Mouse (Mus musculus): ENCODE measurements around the gene Zfp185.

Zfp185 gene

DNA sequence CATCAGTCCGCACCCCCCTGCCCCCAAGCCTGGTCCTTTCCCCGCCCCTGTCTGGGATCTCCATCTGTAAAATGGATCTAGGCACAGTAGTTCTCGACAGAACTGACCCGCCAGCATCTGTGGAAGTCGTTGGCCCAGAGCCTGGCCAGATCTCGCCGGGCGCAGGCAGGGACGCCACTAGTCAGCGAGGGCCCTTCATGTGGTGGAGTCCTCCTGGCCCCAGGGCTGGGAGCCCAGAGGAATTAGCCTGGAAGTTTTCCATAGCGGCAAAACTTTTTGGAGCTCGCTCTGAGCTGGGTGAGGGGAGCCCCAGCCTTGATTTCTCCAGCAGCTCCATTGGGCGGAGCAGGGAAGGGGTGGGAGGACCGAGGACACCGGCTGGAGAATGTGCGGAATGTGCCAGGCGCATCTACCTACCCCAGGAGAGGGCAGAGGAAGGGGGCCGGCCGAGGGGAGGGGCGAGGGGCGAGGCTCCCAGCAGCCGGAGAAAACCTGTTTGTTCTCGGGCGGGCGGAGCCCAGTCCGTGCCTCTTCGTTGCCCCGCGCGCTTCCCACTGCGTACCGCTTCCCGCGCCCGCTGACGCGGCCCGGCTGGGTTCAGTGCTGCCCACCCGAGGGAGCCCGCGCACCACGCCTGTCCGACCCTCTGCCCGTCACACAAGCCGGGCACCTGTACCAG, at the start of gene Zfp185:
Gene Zfp185, plus strand, starts transcription at position 499 of the 679 bp plus-strand sequence.
- DNase-seq (ENCODE audit: low read depth, low spot score) = peak; percentile 69

DNA sequence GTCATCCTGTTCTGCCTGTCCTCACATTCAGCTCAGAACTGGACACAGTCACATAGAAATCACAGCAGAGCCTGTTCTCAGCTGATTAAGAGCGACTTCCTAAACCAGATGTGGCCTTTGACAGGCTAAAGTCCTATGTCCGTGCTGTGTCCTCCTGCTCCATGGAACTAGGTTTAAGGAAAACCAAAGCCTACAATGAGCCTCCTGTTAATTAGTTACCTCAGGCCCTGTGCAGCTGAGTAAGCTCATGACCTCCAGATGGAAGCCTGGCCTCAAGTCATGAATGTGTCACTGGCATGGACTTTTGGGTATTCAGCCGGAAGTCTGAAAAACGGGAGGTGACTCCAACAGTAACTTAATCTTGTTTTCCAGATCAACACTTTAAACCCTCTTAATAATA, 33.7 kb upstream of the Zfp185 start:
- DNase-seq (ENCODE audit: low read depth, low spot score) = no peak

DNA sequence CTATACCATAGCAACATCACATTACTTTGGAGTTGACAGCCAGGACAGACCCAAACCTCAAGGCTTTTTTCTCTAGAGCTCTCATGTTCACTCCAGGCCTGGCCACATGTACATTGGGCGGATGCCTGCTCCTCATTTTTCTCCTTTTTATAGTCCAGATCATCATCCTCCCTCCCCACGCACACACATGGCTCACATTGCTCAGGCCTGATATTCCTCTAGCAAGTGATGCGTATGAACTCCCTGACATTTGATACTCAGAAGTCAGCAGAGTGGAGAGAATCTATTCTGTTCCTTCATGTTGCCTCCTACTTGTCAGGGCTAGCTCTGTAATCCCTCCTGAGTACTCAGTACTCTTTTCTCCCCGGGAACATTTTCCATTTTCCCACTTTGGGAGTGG, 30.7 kb upstream of the Zfp185 start:
- DNase-seq (ENCODE audit: low read depth, low spot score) = no peak

DNA sequence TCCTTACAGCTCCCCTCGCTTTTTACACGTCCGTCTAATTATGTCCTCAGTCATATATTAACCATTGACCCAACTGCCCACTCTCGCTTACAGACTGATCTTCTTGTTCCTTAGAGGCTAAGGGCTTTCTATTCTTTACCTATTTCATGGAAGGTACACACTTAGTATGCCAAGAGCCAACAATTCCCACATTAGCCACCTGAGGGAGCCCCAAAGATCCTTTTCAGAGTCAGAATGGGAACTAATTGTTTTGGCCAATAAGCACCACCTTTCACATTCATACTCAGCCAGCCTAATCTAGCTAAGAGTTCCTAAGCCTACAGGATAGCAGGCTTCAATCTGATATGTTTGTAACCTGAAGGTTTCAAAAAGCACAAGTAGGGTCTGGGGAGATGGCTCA, 26.7 kb upstream of the Zfp185 start:
- DNase-seq (ENCODE audit: low read depth, low spot score) = no peak

DNA sequence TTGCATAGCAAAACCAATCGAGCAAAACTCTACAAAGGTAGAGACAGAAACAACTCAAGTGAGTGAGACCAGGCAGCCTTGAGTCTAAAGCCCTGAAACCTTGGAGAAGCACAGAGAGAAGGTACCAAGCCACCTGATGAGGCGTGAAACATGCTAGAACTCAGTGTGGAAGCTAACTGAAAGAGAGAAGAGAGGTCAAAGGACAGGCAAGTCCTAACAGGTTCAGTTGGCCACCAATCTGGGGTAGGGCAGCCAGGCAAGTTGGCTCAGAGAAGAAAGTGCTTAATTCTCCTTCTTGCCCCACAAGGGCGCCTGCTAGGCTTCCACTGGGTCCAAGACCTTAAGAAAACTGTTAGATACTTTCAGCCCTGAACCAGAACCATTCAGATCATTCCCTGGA, 25.6 kb upstream of the Zfp185 start:
- DNase-seq (ENCODE audit: low read depth, low spot score) = no peak

DNA sequence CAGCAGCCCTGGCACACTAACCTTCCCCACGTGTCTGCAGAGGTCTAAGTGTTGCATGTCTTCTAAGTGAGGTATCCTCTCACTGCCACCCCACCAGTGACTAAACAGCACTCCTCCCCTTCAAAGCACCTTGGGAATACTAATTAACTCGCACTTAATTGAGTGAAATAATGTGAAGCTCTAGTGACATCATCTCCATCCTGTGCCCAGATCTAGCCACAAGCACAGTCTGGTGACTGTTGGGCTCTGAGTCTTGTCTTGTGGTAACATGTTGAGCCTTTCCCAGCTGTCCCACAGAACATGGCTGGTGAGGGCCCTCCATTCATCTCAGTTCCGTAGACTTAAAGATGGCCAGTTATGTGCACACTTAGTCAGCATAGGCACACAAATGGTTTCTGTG, 24.4 kb upstream of the Zfp185 start:
- DNase-seq (ENCODE audit: low read depth, low spot score) = no peak

DNA sequence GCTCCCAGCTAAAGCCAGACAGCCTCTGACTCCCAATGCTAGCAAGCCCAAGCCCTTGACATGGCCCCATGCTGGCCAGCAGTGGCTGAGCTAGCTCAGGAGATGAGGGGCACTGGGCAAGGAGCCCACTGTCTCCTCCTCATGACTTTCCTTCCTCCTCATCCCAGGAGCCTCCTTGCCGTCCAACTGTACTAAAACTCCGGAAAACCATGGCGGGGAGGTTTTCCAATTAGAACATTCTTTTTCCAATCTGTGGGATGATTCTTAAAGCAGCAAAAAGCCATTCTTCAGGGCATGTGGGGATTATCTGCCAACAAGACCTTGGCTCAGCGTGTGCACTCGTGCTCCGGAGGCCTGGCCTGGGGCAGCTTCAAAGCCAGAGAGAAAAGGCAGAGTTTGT, 4.3 kb upstream of the Zfp185 start:
- DNase-seq (ENCODE audit: low read depth, low spot score) = no peak

DNA sequence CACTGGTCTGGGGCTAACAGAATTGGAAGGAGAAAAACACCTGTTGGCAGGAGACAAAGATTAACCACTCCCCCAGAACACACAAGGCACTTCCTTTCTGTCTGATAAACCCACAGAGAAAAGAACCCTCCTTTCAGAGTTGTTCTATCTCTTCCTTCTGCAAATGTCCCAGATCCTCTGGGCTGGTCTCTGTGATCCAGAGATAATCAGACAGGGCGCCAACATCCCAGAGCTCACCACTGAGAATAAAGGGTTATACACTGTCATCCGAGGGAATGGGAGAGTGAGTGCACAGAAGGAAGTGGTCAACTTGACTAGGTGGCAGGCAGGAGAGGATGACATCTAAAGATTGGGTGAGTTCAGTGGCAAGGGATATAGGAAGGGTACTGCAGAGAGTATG, 1.5 kb upstream of the Zfp185 start:
- no peak for DNase-seq (ENCODE audit: low read depth, low spot score)

DNA sequence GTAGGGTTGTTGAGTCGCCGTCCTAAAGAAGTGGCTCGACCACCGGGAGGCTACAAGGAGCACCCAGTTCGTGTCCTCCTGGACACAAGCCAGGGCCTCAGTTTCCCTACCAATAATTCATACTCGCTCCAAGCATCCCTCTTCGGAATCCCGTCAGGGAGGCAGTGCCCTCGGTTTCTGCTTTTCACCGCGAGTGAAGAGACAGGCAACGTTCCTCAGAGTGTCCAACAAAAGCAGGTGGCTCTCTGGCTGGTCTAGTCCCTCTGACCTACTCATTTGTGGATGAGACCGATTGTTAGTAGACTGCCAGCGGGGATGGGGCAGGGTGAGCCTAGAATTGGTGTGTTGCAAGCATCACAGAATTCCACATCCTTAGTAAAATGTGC, 374 bp downstream of the Zfp185 start:
- DNase-seq (ENCODE audit: low read depth, low spot score) = no peak

DNA sequence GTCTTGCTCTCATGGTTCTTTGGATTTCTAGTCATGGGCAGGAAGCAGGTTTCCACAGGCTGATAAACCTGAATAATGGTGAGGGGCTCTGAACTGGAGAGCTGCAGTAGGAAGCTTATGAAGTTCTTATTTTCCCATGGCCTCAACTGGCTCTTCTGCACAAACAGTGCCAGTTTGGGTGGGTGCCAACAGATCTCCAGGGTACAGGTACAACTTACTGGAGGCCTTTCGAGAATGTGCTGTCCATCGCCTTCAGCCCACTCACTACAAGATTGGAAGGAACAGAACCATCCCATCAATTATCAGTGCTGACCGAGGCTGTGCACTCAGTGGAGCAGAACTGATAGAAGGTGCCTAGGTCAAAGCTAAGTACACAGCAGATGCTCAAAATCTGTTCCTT, 1.3 kb downstream of the Zfp185 start:
- DNase-seq (ENCODE audit: low read depth, low spot score) = no peak

DNA sequence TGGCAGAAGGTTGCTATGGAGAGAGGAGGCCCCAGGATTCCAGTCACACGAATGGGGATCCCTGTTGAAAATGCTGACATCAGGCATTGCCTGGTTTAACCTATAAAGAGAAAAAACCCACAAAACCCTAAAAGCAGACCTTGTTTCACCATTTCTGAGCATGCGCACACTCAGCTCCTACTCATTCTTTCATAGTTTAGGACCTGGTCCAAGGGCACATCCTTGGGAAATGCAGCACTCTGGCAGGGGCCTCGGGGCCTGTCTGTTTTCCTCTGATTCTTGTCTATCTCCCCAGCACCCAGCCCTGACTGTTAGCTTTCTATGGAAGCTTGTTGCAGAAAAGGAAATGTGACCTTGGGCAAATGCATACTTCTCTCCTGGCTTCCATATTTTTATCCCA, 3.4 kb downstream of the Zfp185 start:
- DNase-seq (ENCODE audit: low read depth, low spot score) = no peak

DNA sequence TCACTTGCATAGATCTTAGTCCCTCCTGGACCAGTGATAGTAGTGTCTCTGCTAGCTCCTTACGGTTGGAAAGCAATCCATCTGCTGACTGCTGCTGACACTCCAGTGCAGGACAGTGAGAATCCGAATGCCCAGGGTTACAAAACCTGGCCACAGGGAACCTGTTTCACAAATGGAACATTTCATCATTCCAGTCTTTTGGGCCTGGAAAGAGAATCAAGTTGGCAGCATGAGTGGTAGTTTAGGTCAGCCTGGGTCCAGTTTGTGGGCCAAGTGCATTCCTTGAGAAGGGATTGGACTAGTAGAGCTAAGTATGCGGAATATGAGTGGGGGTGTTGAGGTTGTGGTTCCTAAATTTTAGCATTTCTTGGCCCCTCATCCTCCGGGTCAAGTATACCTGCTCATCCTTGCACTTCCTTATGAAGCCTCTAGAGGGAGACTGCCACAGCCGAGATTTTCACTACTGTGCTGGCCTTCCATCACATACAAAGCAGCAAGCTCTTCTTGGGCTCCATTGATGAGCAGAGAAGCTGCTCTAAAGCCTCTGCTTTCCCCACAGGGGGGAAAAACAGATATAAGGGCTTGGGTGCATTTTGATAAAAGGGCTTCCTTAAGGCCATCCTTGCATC, 5.3 kb downstream of the Zfp185 start:
- no peak for DNase-seq (ENCODE audit: low read depth, low spot score)

DNA sequence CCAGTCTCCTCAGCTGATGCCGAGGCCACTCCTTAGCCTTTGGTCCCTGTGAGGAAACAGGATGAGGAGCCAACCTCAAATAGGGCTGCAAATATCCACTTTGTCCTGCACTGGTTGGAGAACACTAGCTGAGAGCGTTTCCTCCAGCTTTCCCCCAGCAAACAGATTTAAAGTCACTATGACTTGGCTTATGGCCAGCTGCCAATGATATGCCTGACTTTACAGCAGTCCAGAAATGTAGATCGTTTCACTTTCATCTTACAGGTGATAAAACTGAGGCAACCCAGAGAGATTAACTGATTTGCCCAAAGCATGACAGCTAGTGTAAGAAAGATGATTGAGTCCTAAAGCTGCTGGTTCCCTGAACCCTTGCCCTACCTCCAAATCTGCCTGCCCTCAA, 8.4 kb downstream of the Zfp185 start:
- no peak for DNase-seq (ENCODE audit: low read depth, low spot score)

DNA sequence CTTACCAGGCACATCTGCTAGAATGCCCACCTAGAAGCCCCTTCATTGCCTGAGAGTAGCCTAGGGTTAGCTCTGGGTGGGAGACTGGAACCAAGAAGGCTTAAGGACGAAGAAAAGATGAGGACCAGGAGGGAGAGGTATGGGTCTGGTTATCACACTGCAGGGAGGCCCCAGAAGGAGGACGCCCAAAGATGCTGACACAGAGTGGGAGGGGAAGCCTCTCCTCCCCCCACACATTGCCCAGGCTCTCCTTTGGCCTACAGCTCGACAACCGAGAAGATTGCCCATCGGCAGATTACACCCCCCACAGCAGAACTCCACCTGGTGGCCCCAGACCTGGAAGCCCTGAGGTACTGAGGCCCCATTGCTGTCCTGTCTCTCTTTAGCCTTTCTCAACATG, 16.0 kb downstream of the Zfp185 start:
- no peak for DNase-seq (ENCODE audit: low read depth, low spot score)

DNA sequence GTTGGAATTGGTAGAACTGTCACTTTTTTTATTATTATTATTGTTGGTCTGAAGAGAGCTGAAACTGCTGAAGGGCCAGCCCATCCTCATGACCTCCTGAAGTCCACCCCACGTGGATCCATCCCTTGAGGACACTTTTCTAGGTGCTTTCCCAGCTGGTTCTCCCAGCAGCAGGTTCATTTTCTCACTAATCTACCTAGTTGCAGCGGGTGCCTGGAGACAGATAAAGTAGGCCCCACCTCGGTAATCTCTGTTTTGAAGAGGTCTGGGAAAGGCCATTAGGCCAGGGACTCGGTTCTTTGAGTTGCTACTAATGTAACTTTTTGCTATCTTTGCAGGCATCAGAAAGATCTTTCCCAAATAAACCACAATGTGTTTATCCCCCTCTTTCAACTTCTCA, 18.5 kb downstream of the Zfp185 start:
- no peak for DNase-seq (ENCODE audit: low read depth, low spot score)

DNA sequence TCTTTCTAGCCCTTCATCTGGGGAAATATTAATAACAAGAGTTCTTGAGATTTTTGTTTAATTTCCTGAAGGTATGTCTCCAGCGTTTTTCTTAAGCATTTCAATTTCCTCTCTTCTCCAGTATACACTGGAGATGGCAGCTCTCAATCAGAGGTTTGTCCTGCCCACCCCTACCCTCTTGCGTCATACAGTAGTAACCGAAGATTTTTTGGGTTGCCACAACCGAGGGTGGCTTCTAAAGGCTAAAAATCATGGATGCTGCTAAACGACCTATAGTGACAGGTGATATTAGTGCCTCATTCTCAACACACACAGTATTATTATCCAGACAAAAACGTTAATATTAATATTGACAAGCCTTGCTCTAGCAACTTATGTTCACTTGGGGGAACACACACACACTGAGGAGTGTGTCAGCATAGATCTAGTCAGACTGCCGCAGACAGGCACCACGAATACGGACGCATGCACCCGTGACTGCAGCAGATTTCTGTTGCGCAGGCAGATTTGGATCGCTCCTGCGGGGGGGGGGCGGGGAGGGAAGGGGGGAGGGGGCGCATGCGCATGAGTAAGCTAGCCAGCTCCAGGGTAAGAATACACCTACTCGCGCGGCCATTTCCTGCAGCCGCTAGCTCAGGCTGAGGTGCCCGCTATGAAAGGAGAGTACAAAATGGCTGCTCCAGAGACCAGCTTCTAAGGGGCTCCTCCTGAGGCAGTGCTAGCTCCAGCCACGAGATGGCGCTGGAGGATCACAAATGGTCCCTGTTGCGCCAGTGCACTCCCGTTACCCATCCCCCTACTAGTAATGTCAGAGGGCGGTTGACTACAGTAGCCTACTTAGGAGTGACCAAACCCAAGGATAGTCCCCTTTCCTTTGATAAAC, 20.7 kb downstream of the Zfp185 start:
- peak; percentile 93 for DNase-seq (ENCODE audit: low read depth, low spot score)

DNA sequence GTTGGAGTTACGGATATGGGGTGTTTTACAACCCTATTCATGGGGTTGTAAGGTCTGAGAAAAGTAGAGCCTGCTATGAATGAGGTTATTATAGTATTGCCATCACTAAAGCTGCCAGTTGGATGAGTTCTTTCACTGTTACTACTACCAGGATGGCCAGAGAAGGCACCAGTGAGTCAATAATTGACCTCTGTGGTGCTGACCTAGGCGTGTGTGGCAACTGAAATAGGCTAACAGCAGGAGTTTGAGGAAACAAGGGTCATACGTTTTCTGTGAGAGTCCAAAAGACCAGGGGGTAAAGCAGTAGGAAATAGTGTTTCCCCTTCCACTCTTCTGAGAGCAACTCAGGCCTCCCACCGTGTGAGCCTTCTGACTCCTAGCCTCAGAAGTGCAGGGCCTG, 25.7 kb downstream of the Zfp185 start:
- DNase-seq (ENCODE audit: low read depth, low spot score) = no peak

DNA sequence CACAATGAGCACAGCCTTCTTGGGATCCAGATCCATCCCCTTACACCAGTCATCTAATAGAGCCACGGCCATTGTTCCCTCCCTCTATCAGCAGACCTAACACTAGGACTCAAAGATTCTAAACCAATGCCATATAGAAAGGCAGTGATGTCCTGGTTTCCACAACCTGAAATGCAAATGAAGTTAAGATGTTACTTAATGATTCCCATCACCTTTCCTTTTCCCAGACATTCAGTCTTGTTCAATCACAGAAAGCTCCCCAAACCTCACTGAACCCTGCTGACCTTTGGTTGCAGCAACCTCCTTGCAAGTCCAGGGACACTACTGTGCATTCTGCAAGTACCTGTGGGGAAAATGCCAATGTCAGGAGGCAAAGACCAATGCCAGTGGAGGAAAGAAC, 49.9 kb downstream of the Zfp185 start, which contains the start of gene Pnma5:
Gene Pnma5, minus strand, starts transcription at position 101 of the 400 bp plus-strand sequence.
- DNase-seq (ENCODE audit: low read depth, low spot score) = no peak

DNA sequence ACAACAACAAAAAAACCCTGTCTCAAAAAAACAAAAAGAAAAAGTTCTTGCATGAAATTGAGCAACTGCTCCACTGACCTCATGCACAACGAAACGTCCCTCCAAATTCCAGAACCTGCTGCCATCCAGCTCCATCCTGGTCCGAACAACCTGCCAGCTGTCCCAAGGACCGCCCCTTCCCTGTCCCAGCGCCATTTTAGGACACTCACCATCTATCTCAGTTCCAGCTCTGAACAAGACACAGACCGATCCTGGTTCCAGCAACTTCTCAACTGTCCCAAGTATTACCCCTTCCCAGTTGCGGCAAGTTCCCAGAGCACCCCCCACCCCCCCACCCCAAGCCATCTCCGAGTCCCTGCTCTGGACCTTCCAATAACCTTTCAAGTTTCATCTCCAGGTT, 51.7 kb downstream of the Zfp185 start:
- DNase-seq (ENCODE audit: low read depth, low spot score) = no peak

DNA sequence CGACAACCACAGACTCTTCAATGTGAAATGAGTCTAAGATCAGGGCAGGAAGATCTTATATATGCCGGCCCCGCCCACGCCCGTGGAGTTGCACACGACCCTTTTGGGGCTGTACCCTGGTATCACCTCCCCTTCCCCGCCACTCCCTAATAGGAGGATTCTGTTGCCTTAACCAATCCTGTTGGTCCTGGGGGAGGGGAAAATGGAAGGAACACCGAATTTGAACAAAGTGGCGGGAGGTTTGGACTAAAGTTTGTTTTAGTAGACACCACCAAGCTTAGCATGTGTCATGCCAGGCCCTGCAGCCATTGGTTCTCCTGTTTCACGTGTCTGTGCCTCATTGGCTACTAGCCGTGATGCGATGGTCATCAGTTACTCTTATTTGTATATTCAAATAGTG, 52.5 kb downstream of the Zfp185 start:
- DNase-seq (ENCODE audit: low read depth, low spot score) = no peak

DNA sequence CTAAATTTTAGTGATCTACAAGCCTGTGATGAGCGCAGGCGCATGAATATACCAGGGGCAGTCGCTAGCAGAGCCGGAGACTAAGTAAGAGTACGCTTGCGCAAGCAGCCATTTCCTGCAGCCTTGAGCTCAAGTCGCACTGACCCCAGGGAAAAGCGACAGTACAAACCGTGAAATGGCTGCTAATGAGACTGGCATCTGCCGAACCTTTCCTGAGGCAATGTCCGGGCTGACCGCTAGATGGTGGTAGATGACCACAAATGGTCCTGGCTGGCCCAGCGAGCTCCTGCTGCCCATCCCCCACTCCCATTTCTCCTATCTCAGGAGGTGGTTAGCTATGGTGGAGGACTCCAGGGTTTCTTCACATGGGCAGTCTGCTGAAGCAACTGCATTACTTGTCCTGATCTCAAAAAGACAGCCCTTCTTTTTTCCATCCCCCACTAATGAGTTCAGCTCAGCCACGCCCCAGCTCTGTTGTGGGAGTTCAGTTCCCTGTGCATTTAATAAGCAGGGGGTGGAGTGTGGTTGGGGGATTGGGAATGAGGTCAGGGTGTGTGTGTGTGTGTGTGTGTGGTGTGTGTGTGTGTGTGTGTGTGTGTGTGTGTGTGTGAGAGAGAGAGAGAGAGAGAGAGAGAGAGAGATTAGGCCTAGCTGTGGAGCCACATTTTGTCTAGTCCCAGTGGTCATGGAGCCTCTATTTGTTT, 66.9 kb downstream of the Zfp185 start:
- DNase-seq (ENCODE audit: low read depth, low spot score) = peak; percentile 92

DNA sequence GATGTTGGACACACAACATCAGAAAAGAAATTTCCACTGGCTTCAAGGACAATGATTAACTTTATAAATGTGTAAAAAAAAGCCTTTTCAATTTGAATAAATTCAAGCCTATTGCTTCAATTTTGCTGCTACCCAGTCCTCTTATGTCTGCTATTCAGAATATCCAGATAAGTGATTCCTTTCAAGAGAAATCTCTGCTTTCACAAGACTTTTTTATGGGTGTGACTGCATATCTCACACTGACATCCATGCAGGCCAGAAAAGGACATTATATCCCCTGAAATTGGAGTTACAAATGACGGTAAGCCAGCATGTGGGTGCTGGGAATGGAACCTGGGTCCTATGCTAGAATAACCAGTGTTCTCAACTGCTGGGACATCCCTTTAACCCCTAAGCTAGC, 74.4 kb downstream of the Zfp185 start:
- DNase-seq (ENCODE audit: low read depth, low spot score) = no peak

Measured in mesoderm, embryonic 11.5 days (tissue).